Mouse (Mus musculus) CH12.LX (cell line): ENCODE data around the gene Lbx2. TPM values are rescaled to one million over a fixed set of nuclear protein-coding genes. Genes with fewer than 3 reads are reported as not detected.

Experiments used
- DNase-seq: peaks from one replicate; pipeline ENCODE4 v3.0.0-alpha.2; 2013; ENCODE audit errors: extremely low read depth
- H3K27ac ChIP-seq: 2 replicates; pipeline ENCODE4 v1.5.1; 2012; ENCODE audit warnings: low read depth, mild to moderate bottlenecking, control low read depth, moderate library complexity; ENCODE audit not compliant: insufficient read depth
- H3K27me3 ChIP-seq: replicated peaks from 2 replicates; pipeline ENCODE3; 2012; ENCODE audit warnings: inconsistent platforms
- H3K36me3 ChIP-seq, 2 experiments: replicated peaks in 1 of 2; 2 replicates each; pipeline versions ENCODE3 to v1.6.1; 2012; ENCODE audit warnings: inconsistent platforms in 1 of 2, low read length in 1 of 2, mild to moderate bottlenecking in 1 of 2, mixed read lengths in 1 of 2, moderate library complexity in 1 of 2; ENCODE audit not compliant: control insufficient read depth in 1 of 2, insufficient read depth in 1 of 2
- H3K4me1 ChIP-seq, 2 experiments: 2 replicates each; pipeline ENCODE4 v1.6.1; 2012; ENCODE audit warnings: inconsistent platforms in 1 of 2, moderate library complexity in 1 of 2; ENCODE audit not compliant: insufficient read depth in 2 of 2, control insufficient read depth in 1 of 2
- H3K4me2 ChIP-seq: 2 replicates; pipeline ENCODE4 v1.6.1; 2012; ENCODE audit warnings: low read depth, mild to moderate bottlenecking, control low read depth; ENCODE audit not compliant: poor library complexity, insufficient read depth, severe bottlenecking
- H3K4me3 ChIP-seq, 3 experiments: fragments of 150-350 bp in 1 of 3; sonication (generic) in 1 of 3; replicated peaks in 1 of 3; 2 replicates each; pipeline versions ENCODE3 to v1.5.1; 2011 to 2012; ENCODE audit warnings: low read depth in 2 of 3, low read length in 2 of 3, mild to moderate bottlenecking in 2 of 3, moderate library complexity in 2 of 3, control low read depth in 1 of 3, improper control_type of control experiment in 1 of 3, inconsistent platforms in 1 of 3, mixed read lengths in 1 of 3; ENCODE audit not compliant: poor library complexity in 1 of 3
- H3K79me2 ChIP-seq: replicated peaks from 2 replicates; pipeline ENCODE4 v1.6.1; 2012; ENCODE audit warnings: mild to moderate bottlenecking, moderate library complexity; ENCODE audit not compliant: control insufficient read depth, poor library complexity, insufficient read depth, severe bottlenecking; ENCODE audit errors: extremely low read depth
- H3K9ac ChIP-seq: 2 replicates; pipeline ENCODE4 v1.6.1; 2012; ENCODE audit warnings: low read depth, mild to moderate bottlenecking, control low read depth, moderate library complexity; ENCODE audit not compliant: insufficient read depth
- H3K9me3 ChIP-seq: replicated peaks from 2 replicates; pipeline ENCODE3; 2012; ENCODE audit warnings: low read length, inconsistent platforms, mixed read lengths
- E2F4 ChIP-seq: IDR thresholded peaks from 2 replicates; pipeline ENCODE4 v1.6.1; 2011; ENCODE audit warnings: low read depth, low read length, improper control_type of control experiment; ENCODE audit not compliant: insufficient replicate concordance
- ELF1 ChIP-seq: IDR thresholded peaks from 2 replicates; pipeline ENCODE4 v1.6.1; 2014; ENCODE audit warnings: low read depth, mild to moderate bottlenecking, inconsistent platforms, low read length, improper control_type of control experiment
- ETS1 ChIP-seq: conservative IDR thresholded peaks from 2 replicates; pipeline ENCODE4 v1.6.1; 2012; ENCODE audit warnings: low read depth, mild to moderate bottlenecking, inconsistent platforms, low read length, improper control_type of control experiment, moderate library complexity
- HCFC1 ChIP-seq: IDR thresholded peaks from 2 replicates; pipeline ENCODE4 v1.6.1; 2012; ENCODE audit warnings: low read depth, mild to moderate bottlenecking, inconsistent platforms, low read length, improper control_type of control experiment
- IRF4 ChIP-seq: IDR thresholded peaks from 2 replicates; pipeline ENCODE4 v1.6.1; 2014; ENCODE audit warnings: low read depth, mild to moderate bottlenecking, inconsistent platforms, low read length, improper control_type of control experiment
- JUN ChIP-seq: IDR thresholded peaks from 2 replicates; pipeline ENCODE4 v1.6.1; 2011; ENCODE audit warnings: low read depth, mild to moderate bottlenecking, low read length, improper control_type of control experiment, moderate library complexity; ENCODE audit not compliant: insufficient read depth
- MAFK ChIP-seq: IDR thresholded peaks from 2 replicates; pipeline ENCODE4 v1.6.1; 2011; ENCODE audit warnings: low read length, improper control_type of control experiment; ENCODE audit not compliant: insufficient replicate concordance
- MAX ChIP-seq: IDR thresholded peaks from 2 replicates; pipeline ENCODE4 v1.6.1; 2011; ENCODE audit warnings: low read length, improper control_type of control experiment
- NELFE ChIP-seq: IDR thresholded peaks from 2 replicates; pipeline ENCODE4 v1.6.1; 2011; ENCODE audit warnings: low read depth, low read length, improper control_type of control experiment
- POLR2A ChIP-seq: IDR thresholded peaks from 2 replicates; pipeline ENCODE4 v1.6.1; 2011; ENCODE audit warnings: low read depth, mild to moderate bottlenecking, improper control_type of control experiment, low read length
- POLR2AphosphoS2 ChIP-seq: IDR thresholded peaks from 2 replicates; pipeline ENCODE4 v1.6.1; 2011; ENCODE audit warnings: low read depth, low read length, improper control_type of control experiment
- RCOR1 ChIP-seq: conservative IDR thresholded peaks from 2 replicates; pipeline ENCODE4 v1.6.1; 2012; ENCODE audit warnings: low read depth, mild to moderate bottlenecking, inconsistent platforms, low read length, improper control_type of control experiment
- TBP ChIP-seq: conservative IDR thresholded peaks from 2 replicates; pipeline ENCODE4 v1.6.1; 2011; ENCODE audit warnings: low read depth, low read length, improper control_type of control experiment
- TCF12 ChIP-seq: IDR thresholded peaks from 2 replicates; pipeline ENCODE4 v1.6.1; 2014; ENCODE audit warnings: low read depth, mild to moderate bottlenecking, inconsistent platforms, low read length, improper control_type of control experiment
- USF2 ChIP-seq: conservative IDR thresholded peaks from 2 replicates; pipeline ENCODE4 v1.6.1; 2011; ENCODE audit warnings: low read depth, low read length, improper control_type of control experiment
- dilution Hi-C: fragments of 300-500 bp; cut with MboI; formaldehyde crosslinking; loops from 2 replicates; pipeline ENCODE4 v1.14.3; 2020; ENCODE audit warnings: low sequenced_read_pairs; ENCODE audit not compliant: extremely low pct_unique_long_range_greater_than_20kb, extremely low pct_ligation_motif_present
- in situ Hi-C: fragments of 300-500 bp; cut with MboI; formaldehyde crosslinking; loops from 3 replicates; pipeline ENCODE4 v1.14.3; 2019; ENCODE audit warnings: low sequenced_read_pairs, low pct_ligation_motif_present, low pct_unique_long_range_greater_than_20kb, mixed read lengths
- polyA plus RNA-seq: library from polyadenylated mRNA; unstranded; fragments of >175 nt; gene quantifications from 2 replicates; pipeline ENCODE4 v1.2.1, GENCODE M21; 2012; ENCODE audit warnings: low read depth; ENCODE audit not compliant: insufficient read length
- total RNA-seq, 2 experiments: library from RNA; depleted of rRNA; stranded (reverse); fragments of 300-350 nt in 1 of 2; fragments of >200 nt in 1 of 2; gene quantifications; 2 replicates each; pipeline ENCODE4 v1.2.3; 2012 to 2014

Gene Lbx2
- total and polyA plus RNA-seq, 3 experiments: 1.2 TPM; not detected in 2

DNA sequence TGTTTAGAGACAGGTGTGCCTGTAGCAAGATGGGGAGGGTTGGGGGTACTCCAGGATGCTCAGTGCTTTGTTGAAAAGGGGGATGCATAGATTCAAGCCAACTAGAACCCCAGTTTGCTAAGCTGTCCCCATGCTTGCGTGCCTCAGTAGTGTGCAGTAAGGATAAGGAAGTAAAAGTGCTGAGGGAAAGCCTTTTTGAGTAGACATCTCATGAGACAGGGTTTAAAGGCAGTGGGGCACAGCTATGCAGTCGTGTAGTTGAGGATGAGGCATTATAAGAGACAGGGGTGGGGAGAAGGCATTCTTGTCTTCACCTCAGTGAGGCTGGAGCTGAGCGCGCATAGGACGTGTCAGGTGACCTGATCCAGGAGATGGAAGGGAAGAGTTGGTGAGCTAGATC is 45.6 kb upstream of the Lbx2 start:
- Histone ChIP-seq H3K27me3 (peaks cover 1% of the 10 kb centered on the region), H3K27ac (no peak overlapping the region), H3K9me3 (no peaks in the 10 kb centered on the region), H3K4me1 (peaks cover 14 to 60% of the 10 kb centered on the region in 2 experiments), H3K36me3 (no peaks in the 10 kb centered on the region), H3K4me3 (no peak overlapping the region), H3K4me2 (no peak overlapping the region), H3K9ac (no peak overlapping the region), H3K79me2 (no peaks in the 10 kb centered on the region)
- no peak for TF ChIP-seq USF2
- no peak for TF ChIP-seq POLR2A
- no peak for TF ChIP-seq RCOR1
- no peak for TF ChIP-seq HCFC1
- TF ChIP-seq TBP: no peak
- no peak for TF ChIP-seq MAFK
- TF ChIP-seq IRF4: no peak
- no peak for TF ChIP-seq ELF1
- no peak for TF ChIP-seq ETS1
- no peak for TF ChIP-seq E2F4
- no peak for DNase-seq
- in situ Hi-C loops (loop anchor here (5.0 kb wide), 1 partner anchor 33 kb away; no protein-coding TSS in a partner anchor), dilution Hi-C loops (no loop called here)

GRCm38 (mm10) chr6:83043561-83043960 is 42.6 kb upstream of the Lbx2 start:
- dilution Hi-C loops: no loop called here
- H3K27ac ChIP-seq: no peak overlapping the region
- peaks cover 3% of the 10 kb centered on the region for H3K9me3 ChIP-seq
- in situ Hi-C loops: loop anchor here (5.0 kb wide), 1 partner anchor 36 kb away; no protein-coding TSS in a partner anchor
- DNase-seq: no peak
- no peaks in the 10 kb centered on the region for H3K36me3 ChIP-seq
- no peak overlapping the region for H3K4me3 ChIP-seq
- no peak overlapping the region for H3K9ac ChIP-seq
- H3K4me2 ChIP-seq: no peak overlapping the region
- H3K79me2 ChIP-seq: no peaks in the 10 kb centered on the region
- TF ChIP-seq TBP (no peak), NELFE (no peak), MAX (no peak), JUN (no peak), POLR2AphosphoS2 (no peak), TCF12 (no peak), ELF1 (no peak)
- TF ChIP-seq, all 38 proteins: peak for 0
- no peaks in the 10 kb centered on the region for H3K27me3 ChIP-seq
- peaks cover 12 to 50% of the 10 kb centered on the region in 2 experiments for H3K4me1 ChIP-seq

DNA sequence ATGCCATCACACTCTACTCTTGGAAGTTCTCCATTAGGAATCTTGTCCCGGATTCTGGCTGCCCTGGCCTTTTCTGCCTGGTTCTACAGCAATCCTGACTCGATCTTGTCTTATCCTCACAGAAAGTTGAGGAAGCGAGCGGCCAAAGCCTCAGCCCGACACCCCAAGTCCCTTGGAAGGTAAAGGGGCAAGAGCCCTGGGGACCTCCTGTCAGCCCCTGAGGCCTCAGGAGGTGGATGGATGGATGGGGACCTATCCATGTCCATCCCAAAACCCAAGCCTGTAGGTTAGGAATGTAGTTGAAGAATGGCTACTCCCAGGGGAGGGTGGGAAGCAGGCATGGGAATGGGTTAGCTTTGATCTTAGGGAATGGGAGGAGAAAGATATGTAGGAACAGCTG is 42.2 kb upstream of the Lbx2 start:
- no peak for DNase-seq
- Histone ChIP-seq H3K4me1 (peaks cover 12 to 51% of the 10 kb centered on the region in 2 experiments), H3K36me3 (no peaks in the 10 kb centered on the region), H3K9ac (no peak overlapping the region), H3K27me3 (no peaks in the 10 kb centered on the region), H3K79me2 (no peaks in the 10 kb centered on the region), H3K27ac (no peak overlapping the region)
- in situ Hi-C loops: loop anchor here (5.0 kb wide), 1 partner anchor 37 kb away; no protein-coding TSS in a partner anchor
- TF ChIP-seq POLR2A: no peak
- TF ChIP-seq MAX: no peak
- no peak for TF ChIP-seq MAFK
- TF ChIP-seq RCOR1: no peak
- TF ChIP-seq, all 38 proteins: peak for 0
- H3K4me3 ChIP-seq: no peak overlapping the region
- peaks cover 3% of the 10 kb centered on the region for H3K9me3 ChIP-seq
- no peak overlapping the region for H3K4me2 ChIP-seq
- dilution Hi-C loops: no loop called here
